Mouse (Mus musculus) layer of hippocampus, postnatal 36 days (tissue): Measurements from ENCODE around the gene Fam129c. TPM values are rescaled to one million over a fixed set of nuclear protein-coding genes. Genes with fewer than 3 reads are reported as not detected.
A peak's percentile ranks its signal among the peaks of the same experiment; 100 is the strongest.

Source experiments
- DNase-seq, 2 experiments: peaks; one replicate each; pipeline ENCODE4 v3.0.0; 2022
- total RNA-seq, 2 experiments: library from RNA; stranded (reverse); gene quantifications; 2 replicates each; pipeline ENCODE4 v1.2.3; 2021

Gene Fam129c
- total RNA-seq, 2 experiments from 2014 or later: 3.7 to 4.5 TPM

- no peak for DNase-seq
These were observed 22.4 kb upstream of the Fam129c start for GRCm38 (mm10) chr8:71575020-71575419.

GRCm38 (mm10) chr8:71577856-71578387 lies 19.5 kb upstream of the Fam129c start:
- DNase-seq: peak in 1 of 2 experiments; percentile 56

GRCm38 (mm10) chr8:71579009-71579408 lies 18.4 kb upstream of the Fam129c start:
- no peak for DNase-seq

- no peak for DNase-seq
These were observed 18.0 kb upstream of the Fam129c start for GRCm38 (mm10) chr8:71579476-71579875.

GRCm38 (mm10) chr8:71580201-71580600 lies 17.2 kb upstream of the Fam129c start:
- no peak for DNase-seq

- DNase-seq: no peak
These were observed 10.6 kb upstream of the Fam129c start for GRCm38 (mm10) chr8:71586891-71587290.

GRCm38 (mm10) chr8:71588762-71589161 lies 8.7 kb upstream of the Fam129c start:
- DNase-seq: no peak

- DNase-seq: no peak
These were observed 6.4 kb upstream of the Fam129c start for GRCm38 (mm10) chr8:71591017-71591416.

GRCm38 (mm10) chr8:71591471-71592373 lies 5.7 kb upstream of the Fam129c start, which contains the start of gene Pgls:
Pgls (plus strand) TSS chr8:71592176.
- DNase-seq: peak; percentile 96 to 98

- DNase-seq: peak; percentile 87 to 90
These were observed 4.9 kb upstream of the Fam129c start for GRCm38 (mm10) chr8:71592374-71593170.

- DNase-seq: no peak
These were observed 3.7 kb upstream of the Fam129c start for GRCm38 (mm10) chr8:71593556-71594323.

GRCm38 (mm10) chr8:71594324-71594722 lies 3.1 kb upstream of the Fam129c start:
- DNase-seq: no peak

- peak; percentile 86 to 88 for DNase-seq
These were observed 1.6 kb upstream of the Fam129c start for GRCm38 (mm10) chr8:71595862-71596261.

- DNase-seq: no peak
These were observed 1.1 kb upstream of the Fam129c start for GRCm38 (mm10) chr8:71596384-71596783.

- no peak for DNase-seq
These were observed 650 bp upstream of the Fam129c start for GRCm38 (mm10) chr8:71596798-71597197.

GRCm38 (mm10) chr8:71598375-71598774 lies 927 bp downstream of the Fam129c start:
- no peak for DNase-seq

GRCm38 (mm10) chr8:71598841-71599240 lies 1.4 kb downstream of the Fam129c start:
- no peak for DNase-seq

- no peak for DNase-seq
These were observed 4.7 kb downstream of the Fam129c start for GRCm38 (mm10) chr8:71601939-71602665.

- peak; percentile 45 to 50 for DNase-seq
These were observed 5.4 kb downstream of the Fam129c start for GRCm38 (mm10) chr8:71602666-71603334.

- no peak for DNase-seq
These were observed 6.6 kb downstream of the Fam129c start for GRCm38 (mm10) chr8:71604021-71604420.
